Mouse (Mus musculus) limb, embryonic 14.5 days (tissue): ENCODE data around the gene Neu2. TPM values are rescaled to one million over a fixed set of nuclear protein-coding genes. Genes with fewer than 3 reads are reported as not detected.

Experiments
- ATAC-seq: fragments of 200-750 bp; cut with Nextera tagmentation; 2 replicates; pipeline ENCODE4 v1.8.0; 2017; ENCODE audit warnings: low read depth, moderate number of reproducible peaks, moderate TSS enrichment; ENCODE audit not compliant: low FRiP score
- DNase-seq: peaks from one replicate; pipeline ENCODE4 v3.0.0-alpha.2; 2015; ENCODE audit warnings: low spot score
- H3K27ac ChIP-seq: fragments of 300-500 bp; sonication (generic); replicated peaks from 2 replicates; pipeline ENCODE4 v1.5.1; 2014; ENCODE audit warnings: low read depth, mild to moderate bottlenecking, low read length, moderate library complexity, mixed read lengths
- H3K27me3 ChIP-seq: fragments of 300-500 bp; sonication (generic); 2 replicates; pipeline ENCODE4 v1.6.1; 2014; ENCODE audit warnings: low read length, mixed read lengths; ENCODE audit not compliant: control insufficient read depth, insufficient read depth
- H3K36me3 ChIP-seq: fragments of 300-500 bp; sonication (generic); 2 replicates; pipeline ENCODE4 v1.6.1; 2014; ENCODE audit warnings: mild to moderate bottlenecking, low read length, moderate library complexity, mixed read lengths; ENCODE audit not compliant: control insufficient read depth, insufficient read depth
- H3K4me1 ChIP-seq: fragments of 300-500 bp; sonication (generic); 2 replicates; pipeline ENCODE4 v1.6.1; 2014; ENCODE audit warnings: antibody characterized with exemption, low read length, mixed read lengths; ENCODE audit not compliant: control insufficient read depth, insufficient read depth
- H3K4me2 ChIP-seq: fragments of 300-500 bp; sonication (generic); replicated peaks from 2 replicates; pipeline ENCODE4 v1.6.1; 2014; ENCODE audit warnings: low read depth, mild to moderate bottlenecking, low read length, moderate library complexity; ENCODE audit not compliant: severe bottlenecking
- H3K4me3 ChIP-seq: fragments of 300-500 bp; sonication (generic); replicated peaks from 2 replicates; pipeline ENCODE4 v1.5.1; 2014; ENCODE audit warnings: low read length
- H3K9ac ChIP-seq: fragments of 300-500 bp; sonication (generic); 2 replicates; pipeline ENCODE4 v1.6.1; 2014; ENCODE audit warnings: mild to moderate bottlenecking, low read depth, low read length, moderate library complexity; ENCODE audit not compliant: severe bottlenecking
- H3K9me3 ChIP-seq: fragments of 300-500 bp; sonication (generic); 2 replicates; pipeline ENCODE4 v1.6.1; 2016; ENCODE audit warnings: low read length; ENCODE audit not compliant: control insufficient read depth
- POLR2A ChIP-seq: fragments of 200-500 bp; IDR thresholded peaks from 2 replicates; pipeline ENCODE4 v1.8.0; 2012; ENCODE audit warnings: inconsistent platforms, mild to moderate bottlenecking, moderate library complexity, borderline replicate concordance; ENCODE audit not compliant: insufficient read depth, insufficient read length; ENCODE audit errors: extremely low read depth
- WGBS: fragments of 180-500 bp; shearing (Covaris S2); extraction: QIAGEN DNeasy Blood & Tissue Kit; methylation state at CpG from one replicate; pipeline ENCODE4 v1.1.7; 2014; 5-methylcytosine and 5-hydroxymethylcytosine counted together
- polyA plus RNA-seq, 2 experiments: library from polyadenylated mRNA; depleted of rRNA in 1 of 2; stranded (reverse) in 1 of 2; unstranded in 1 of 2; fragments of >200 nt; fragmentation: Nextera tagmentation in 1 of 2; extraction: Ambion mirVana in 1 of 2; gene quantifications; 2 replicates each; pipeline versions ENCODE4 v1.2.1 to v1.2.3; 2012 to 2014

The Neu2 gene
- polyA plus RNA-seq, 2 experiments = 0.04 TPM; not detected in 1

- ATAC-seq (no peak), DNase-seq (no peak)
- Histone ChIP-seq H3K4me2 (no peak overlapping the region), H3K4me3 (no peak overlapping the region), H3K27ac (no peak overlapping the region), H3K9me3 (no peaks in the 10 kb centered on the region), H3K36me3 (no peaks in the 10 kb centered on the region), H3K27me3 (no peaks in the 10 kb centered on the region), H3K4me1 (no peaks in the 10 kb centered on the region), H3K9ac (no peak overlapping the region)
- no peak for TF ChIP-seq POLR2A
- 74% methylated on average over 7 of the region's 7 CpGs for WGBS
These were observed 90.8 kb downstream of the Neu2 start for GRCm38 (mm10) chr1:87600533-87600932.

GRCm38 (mm10) chr1:87601801-87602200 is 92.1 kb downstream of the Neu2 start:
- no peaks in the 10 kb centered on the region for H3K36me3 ChIP-seq
- H3K9ac ChIP-seq = no peak overlapping the region
- H3K27ac ChIP-seq = no peak overlapping the region
- DNase-seq = no peak
- no peak overlapping the region for H3K4me2 ChIP-seq
- ATAC-seq = no peak
- H3K4me1 ChIP-seq = no peaks in the 10 kb centered on the region
- H3K27me3 ChIP-seq = no peaks in the 10 kb centered on the region
- no peak for TF ChIP-seq POLR2A
- H3K4me3 ChIP-seq = no peak overlapping the region
- no peaks in the 10 kb centered on the region for H3K9me3 ChIP-seq
- WGBS = 68% methylated on average over 2 of the region's 2 CpGs

GRCm38 (mm10) chr1:87603389-87603788 is 93.7 kb downstream of the Neu2 start:
- DNase-seq (no peak), ATAC-seq (no peak)
- no peaks in the 10 kb centered on the region for H3K27me3 ChIP-seq
- H3K9me3 ChIP-seq = no peaks in the 10 kb centered on the region
- no peaks in the 10 kb centered on the region for H3K36me3 ChIP-seq
- no peak overlapping the region for H3K27ac ChIP-seq
- H3K9ac ChIP-seq = no peak overlapping the region
- H3K4me1 ChIP-seq = no peaks in the 10 kb centered on the region
- TF ChIP-seq POLR2A = no peak
- 84% methylated on average over 5 of the region's 5 CpGs for WGBS
- H3K4me2 ChIP-seq = no peak overlapping the region
- H3K4me3 ChIP-seq = no peak overlapping the region

- Histone ChIP-seq H3K9ac (no peak overlapping the region), H3K4me1 (no peaks in the 10 kb centered on the region), H3K36me3 (no peaks in the 10 kb centered on the region), H3K9me3 (no peaks in the 10 kb centered on the region), H3K27me3 (no peaks in the 10 kb centered on the region), H3K27ac (no peak overlapping the region), H3K4me3 (no peak overlapping the region), H3K4me2 (no peak overlapping the region)
- WGBS = 89% methylated on average over 2 of the region's 2 CpGs
- TF ChIP-seq POLR2A = no peak
- ATAC-seq (no peak), DNase-seq (no peak)
These were observed 95.6 kb downstream of the Neu2 start for GRCm38 (mm10) chr1:87605296-87605695.

- no peak overlapping the region for H3K4me2 ChIP-seq
- H3K4me3 ChIP-seq = no peak overlapping the region
- no peak for TF ChIP-seq POLR2A
- ATAC-seq (no peak), DNase-seq (no peak)
- H3K27me3 ChIP-seq = no peaks in the 10 kb centered on the region
- H3K27ac ChIP-seq = no peak overlapping the region
- no peaks in the 10 kb centered on the region for H3K9me3 ChIP-seq
- no peak overlapping the region for H3K9ac ChIP-seq
- WGBS = 75% methylated on average over 21 of the region's 21 CpGs
- no peaks in the 10 kb centered on the region for H3K4me1 ChIP-seq
- H3K36me3 ChIP-seq = no peaks in the 10 kb centered on the region
These were observed 97.8 kb downstream of the Neu2 start for GRCm38 (mm10) chr1:87607385-87608091.
